Mouse (Mus musculus) spleen, adult 10 weeks (tissue): Measurements from ENCODE around the gene Map1lc3b. TPM values are rescaled to one million over a fixed set of nuclear protein-coding genes. Genes with fewer than 3 reads are reported as not detected.

Experiments used
- polyA plus RNA-seq: library from polyadenylated mRNA; stranded (reverse); fragments of 350-450 nt; fragmentation: Illumina TruSeq; extraction: RNeasy Lipid Tissue Mini Kit (QIAGEN cat#74804); gene quantifications from one replicate; pipeline ENCODE4 v1.2.3, GENCODE M21; 2015; ENCODE audit warnings: low replicate concordance; ENCODE audit not compliant: insufficient read depth

The Map1lc3b gene
- 143 TPM for polyA plus RNA-seq

GRCm38 (mm10) chr8:121590203-121591177 is at the start of gene Map1lc3b:
TSS of gene Map1lc3b (plus strand) at chr8:121590361.

GRCm38 (mm10) chr8:121544276-121544785 is 45.8 kb upstream of the Map1lc3b start, which contains the start of gene 1700018B08Rik:
TSS of gene 1700018B08Rik (minus strand) at chr8:121544320.

GRCm38 (mm10) chr8:121578676-121579451 is 11.3 kb upstream of the Map1lc3b start, which contains the start of gene Fbxo31:
TSS of gene Fbxo31 (minus strand) at chr8:121578806.

Other genes with a start within 250 kb of the Map1lc3b start
- gene 1700018B08Rik, start 46.0 kb upstream of the Map1lc3b start, polyA plus RNA-seq, result not detected
- gene Fbxo31, start 11.6 kb upstream of the Map1lc3b start, polyA plus RNA-seq, result 7.3 TPM
- 7.6 TPM for gene Zcchc14, start 62.5 kb downstream of the Map1lc3b start, polyA plus RNA-seq
- not detected for gene Jph3, start 139.3 kb downstream of the Map1lc3b start, polyA plus RNA-seq
- 19.6 TPM for gene Klhdc4, start 239.2 kb downstream of the Map1lc3b start, polyA plus RNA-seq